Mouse (Mus musculus): ENCODE results near the gene Rsl1d1.

The Rsl1d1 gene

DNA sequence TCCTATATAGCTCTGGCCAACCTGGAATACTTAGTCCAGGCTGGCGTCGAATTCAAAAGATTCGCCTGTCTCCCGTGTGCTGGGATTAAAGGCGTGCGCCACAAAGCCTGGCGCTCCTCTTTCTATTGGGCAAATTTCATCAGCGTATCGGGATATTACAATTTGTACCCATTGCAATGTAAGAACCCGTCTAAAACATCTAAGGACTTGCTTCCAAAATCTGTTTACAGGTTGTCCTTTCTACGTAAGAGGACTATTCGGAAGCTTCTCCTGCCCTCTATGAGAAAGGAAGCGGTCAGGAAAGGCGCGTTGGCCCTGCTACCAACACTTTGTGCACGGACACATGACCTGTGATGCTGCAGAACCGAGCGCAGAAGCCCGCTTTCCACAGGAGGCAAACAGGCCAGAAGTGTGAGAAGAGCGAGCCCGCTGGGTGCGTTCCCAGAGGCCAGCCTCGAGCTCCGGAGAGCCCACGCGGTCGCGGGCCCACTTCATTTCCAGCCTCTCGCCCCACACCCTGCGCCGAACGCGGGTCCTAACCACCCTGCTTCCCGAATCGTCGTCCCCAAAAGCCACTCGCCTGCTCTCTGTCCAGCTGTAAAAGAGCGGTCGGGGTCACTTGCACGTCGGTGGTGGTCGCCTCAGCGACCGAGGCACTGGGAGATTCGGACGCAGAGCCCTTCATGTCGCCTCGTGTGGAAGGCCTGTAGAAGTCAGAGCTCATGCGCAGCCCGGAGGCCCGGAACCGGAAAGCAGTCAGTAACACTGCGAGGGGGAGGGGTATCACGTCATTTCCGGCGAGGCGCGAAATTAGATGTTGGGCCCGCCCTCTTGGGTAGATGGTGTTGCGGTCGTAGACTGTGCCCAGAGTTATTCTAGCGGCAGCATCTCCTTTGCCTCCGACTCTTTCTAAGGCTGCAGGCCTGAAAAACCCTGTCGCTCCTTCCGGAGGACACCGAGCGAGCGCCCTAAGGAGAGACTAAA, at the start of gene Rsl1d1:
Gene Rsl1d1, minus strand, starts transcription at position 761 of the 984 bp plus-strand sequence.
- DNase-seq = peak; percentile 93

GRCm38 (mm10) chr16:11247791-11248190, 44.7 kb upstream of the Rsl1d1 start:
- DNase-seq = no peak

- no peak for DNase-seq
These were observed 42.6 kb upstream of the Rsl1d1 start for GRCm38 (mm10) chr16:11245767-11246166.

DNA sequence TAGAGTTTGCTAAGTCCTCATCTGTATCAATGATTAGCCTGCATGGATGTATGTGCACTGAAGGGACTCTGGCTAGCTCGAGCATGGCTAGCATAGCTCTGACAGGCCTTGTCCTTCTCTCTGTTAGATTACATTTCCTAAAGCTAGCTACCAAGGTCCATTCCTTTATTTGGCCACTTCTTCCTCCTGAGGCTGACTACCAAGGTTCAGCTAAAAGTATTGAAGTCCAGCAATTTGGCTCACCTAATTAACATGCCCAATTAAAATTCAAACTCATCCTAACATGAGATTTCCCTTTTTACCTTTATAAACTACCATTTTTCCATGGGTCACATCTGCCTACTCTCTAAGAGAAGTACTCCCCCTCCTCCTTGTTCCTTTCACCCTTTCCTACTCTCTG, 39.3 kb upstream of the Rsl1d1 start:
- no peak for DNase-seq

GRCm38 (mm10) chr16:11217801-11218200, 14.7 kb upstream of the Rsl1d1 start:
- no peak for DNase-seq

GRCm38 (mm10) chr16:11203600-11204390, 664 bp upstream of the Rsl1d1 start:
- peak; percentile 7 for DNase-seq

- no peak for DNase-seq
These were observed 1.3 kb downstream of the Rsl1d1 start for GRCm38 (mm10) chr16:11201740-11202394.

DNA sequence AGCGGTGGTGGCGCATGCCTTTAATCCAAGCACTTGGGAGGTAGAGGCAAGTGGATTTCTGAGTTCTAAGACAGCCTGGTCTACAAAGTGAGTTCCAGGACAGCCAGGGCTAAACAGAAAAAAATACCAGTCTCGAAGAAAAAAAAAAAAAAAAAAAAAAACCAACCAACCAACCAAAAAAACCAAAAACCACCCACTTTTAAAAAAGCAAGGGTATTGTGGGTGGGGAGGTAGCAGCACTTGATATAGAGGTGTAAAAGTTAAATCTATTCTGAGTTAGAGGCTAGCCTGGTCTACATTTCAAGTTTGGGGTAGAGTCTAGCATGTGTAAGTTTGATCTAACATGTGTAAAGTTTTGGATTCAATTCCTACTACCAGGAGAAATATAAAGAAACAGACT, 2.9 kb downstream of the Rsl1d1 start:
- DNase-seq = no peak

DNA sequence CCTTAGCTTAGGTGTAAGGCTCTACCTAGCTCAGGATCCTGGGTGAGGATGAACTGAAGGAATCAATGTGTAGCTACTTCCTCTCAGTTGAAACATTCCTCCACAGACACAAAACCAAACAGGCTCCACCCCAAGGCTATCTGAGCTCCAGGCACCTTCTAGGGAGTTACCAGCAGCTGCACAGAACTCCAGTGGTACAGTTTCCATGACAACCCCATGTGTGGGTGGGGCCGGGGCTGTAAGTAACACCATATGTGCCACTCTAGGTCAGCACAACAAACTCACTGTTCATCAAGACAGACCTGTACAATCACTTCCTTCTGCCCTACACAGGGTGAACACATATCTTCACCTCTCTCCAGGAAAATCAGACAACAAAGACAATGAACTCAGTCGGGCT, 4.7 kb downstream of the Rsl1d1 start:
- DNase-seq = no peak

DNA sequence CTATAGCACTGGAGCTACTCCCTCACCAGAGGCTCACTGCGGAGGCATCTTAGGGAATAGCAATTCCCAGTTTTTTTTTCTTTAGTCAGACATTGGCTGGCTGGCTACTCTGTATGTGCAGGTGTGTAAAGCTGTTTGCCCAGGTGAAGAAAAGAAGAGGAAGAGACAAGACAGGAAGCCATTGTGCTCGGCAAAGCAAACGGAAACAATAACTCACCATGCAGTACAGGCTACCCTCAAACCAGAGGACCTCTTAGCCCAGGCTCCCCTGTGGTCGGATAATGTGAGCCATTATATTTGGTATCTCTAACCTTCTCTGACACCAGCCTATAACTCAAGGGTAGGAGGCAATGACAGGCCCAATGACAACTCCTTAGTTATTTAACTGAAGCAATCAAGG, 6.1 kb downstream of the Rsl1d1 start:
- no peak for DNase-seq

- DNase-seq = no peak
These were observed 9.9 kb downstream of the Rsl1d1 start for GRCm38 (mm10) chr16:11193231-11193630.

DNA sequence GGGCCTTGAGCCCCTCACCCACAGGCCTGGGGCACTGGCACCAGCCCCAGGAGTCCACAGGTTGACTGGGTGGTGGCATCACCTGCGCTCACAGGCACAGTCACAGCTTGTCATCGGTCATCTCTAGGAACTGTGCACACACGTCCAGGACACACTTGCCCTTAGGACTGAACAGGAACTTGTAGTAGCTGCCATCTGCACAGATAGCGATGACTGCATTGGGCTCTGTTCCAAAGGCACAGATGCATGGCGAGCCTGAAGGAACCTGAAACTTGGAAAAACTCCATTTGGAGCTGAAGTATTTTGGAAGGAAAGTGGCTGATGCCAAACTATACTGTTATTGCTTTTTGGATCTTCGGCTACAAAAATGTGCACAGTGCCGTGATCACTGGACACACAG, 13.0 kb downstream of the Rsl1d1 start:
- DNase-seq = no peak

- no peak for DNase-seq
These were observed 25.7 kb downstream of the Rsl1d1 start for GRCm38 (mm10) chr16:11177404-11177803.

DNA sequence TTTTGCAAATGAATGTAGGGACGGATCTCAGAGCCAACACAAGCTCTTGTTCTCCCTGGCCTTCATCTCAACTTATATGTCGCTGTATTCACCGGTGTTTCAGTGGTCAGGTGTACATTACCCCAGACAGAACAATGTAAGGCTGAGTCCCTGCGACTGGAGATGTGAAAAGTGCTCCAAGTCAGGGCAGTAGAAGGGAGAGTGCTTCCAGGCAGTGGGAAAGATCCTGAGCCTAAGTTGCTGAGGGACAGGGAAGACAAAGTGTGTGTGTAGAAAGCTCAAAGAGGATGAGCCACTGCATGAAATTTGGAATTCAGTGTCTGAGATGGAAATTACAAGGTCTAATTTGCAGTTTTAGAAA, 26.3 kb downstream of the Rsl1d1 start:
- DNase-seq = no peak

- DNase-seq = peak; percentile 93
These were observed 26.8 kb downstream of the Rsl1d1 start, which contains the start of gene Zc3h7a for GRCm38 (mm10) chr16:11176208-11176883. TSS of gene Zc3h7a (minus strand) at chr16:11176393.

DNA sequence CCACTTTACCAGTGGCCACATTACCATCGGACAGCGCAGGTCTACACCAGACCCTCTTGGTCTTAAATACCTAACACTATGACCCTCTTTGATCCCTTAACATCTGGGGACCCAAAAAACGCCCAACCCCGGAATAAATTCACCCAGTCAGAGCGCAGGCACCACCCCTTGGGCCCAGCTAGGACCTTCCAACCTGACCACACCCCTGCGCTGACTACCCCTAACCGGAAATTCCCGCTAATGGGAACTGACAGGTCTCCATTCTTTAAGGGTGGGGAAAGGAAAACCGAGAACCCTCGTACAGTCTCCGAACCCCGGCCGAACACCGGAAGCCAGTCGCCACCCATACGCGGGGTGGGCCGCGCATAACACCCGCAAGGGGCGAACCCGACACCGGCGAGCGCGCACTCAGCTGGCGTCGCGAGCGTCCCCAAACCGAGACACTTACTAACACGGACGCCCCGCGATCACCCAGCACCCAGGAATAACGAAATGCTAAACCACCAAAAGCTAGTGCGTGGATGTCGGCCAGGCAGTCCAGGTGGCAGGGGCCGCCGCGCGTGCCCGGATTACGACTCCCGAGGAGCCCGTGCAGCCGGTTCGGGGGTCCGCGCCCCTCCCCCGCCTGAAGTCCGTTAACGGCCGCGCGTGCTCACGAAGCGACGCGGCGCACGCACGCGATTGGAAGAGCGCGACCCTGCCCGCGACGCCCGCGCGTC, 27.5 kb downstream of the Rsl1d1 start:
- DNase-seq = no peak

DNA sequence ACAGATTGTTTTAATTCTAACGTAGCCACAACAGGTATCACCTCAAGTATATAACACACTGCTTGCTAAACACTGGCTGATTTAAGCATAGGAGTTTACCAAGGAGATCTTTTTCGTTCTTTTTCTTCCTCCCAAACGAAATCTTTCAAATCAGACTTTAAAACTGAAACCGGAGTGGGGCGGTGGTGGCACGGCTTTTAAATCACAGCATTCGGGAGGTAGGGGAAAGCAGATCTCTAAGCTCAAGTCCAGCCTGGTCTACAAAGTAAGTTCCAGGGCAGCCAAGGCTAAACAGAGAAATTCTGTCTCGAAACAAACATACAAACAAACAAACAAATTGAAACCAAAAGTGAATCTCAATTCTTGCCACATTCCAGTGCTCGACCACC, 28.0 kb downstream of the Rsl1d1 start:
- no peak for DNase-seq

GRCm38 (mm10) chr16:11174671-11175081, 28.5 kb downstream of the Rsl1d1 start:
- DNase-seq = peak; percentile 63

DNA sequence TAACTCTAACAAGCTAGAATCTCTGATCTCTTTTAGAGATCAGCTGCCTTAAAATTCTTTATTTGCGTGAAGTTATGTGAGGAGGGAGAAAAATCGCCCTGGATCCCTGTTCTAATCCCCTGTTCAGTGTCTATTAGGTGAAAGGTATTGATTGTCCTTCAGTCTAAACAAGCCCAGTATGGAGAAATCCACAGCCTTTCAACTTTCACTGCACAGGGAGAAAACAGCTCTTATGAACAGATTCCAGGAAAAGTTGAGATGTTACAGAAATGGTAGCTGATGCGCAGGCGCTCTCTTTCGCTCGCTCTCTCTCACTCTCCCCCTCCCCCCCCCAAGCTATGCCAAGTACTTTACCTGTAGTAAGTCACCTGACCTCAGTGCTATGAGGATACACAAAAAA, 31.5 kb downstream of the Rsl1d1 start:
- DNase-seq = no peak

GRCm38 (mm10) chr16:11166431-11166830, 36.7 kb downstream of the Rsl1d1 start:
- no peak for DNase-seq

GRCm38 (mm10) chr16:11164695-11165255, 38.4 kb downstream of the Rsl1d1 start:
- DNase-seq = no peak

DNA sequence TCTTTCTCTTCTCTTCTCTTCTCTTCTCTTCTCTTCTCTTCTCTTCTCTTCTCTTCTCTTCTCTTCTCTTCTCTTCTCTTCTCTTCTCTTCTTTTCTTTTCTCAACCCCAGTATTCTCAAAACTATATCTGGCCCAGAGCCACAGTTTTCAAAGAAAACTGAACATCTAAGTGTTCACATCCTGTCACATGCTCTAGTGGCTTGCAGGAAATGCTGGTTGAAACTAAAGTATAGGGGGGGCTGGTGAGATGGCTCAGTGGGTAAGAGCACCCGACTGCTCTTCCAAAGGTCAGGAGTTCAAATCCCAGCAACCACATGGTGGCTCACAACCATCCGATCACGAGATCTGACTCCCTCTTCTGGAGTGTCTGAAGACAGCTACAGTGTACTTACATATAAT, 45.4 kb downstream of the Rsl1d1 start:
- DNase-seq = peak; percentile 78
